Mouse (Mus musculus) kidney, adult 11 months (tissue): ENCODE measurements around the gene Snrpd3.
A peak's percentile ranks its signal among the peaks of the same experiment; 100 is the strongest.

Source experiments
- DNase-seq: peaks from one replicate; pipeline ENCODE4 v3.0.0; 2022

Gene Snrpd3

GRCm38 (mm10) chr10:75570981-75571657 lies 53.8 kb downstream of the Snrpd3 start:
- peak; percentile 86 for DNase-seq

GRCm38 (mm10) chr10:75571937-75572336 lies 54.6 kb downstream of the Snrpd3 start:
- no peak for DNase-seq

- DNase-seq = peak; percentile 91
These were observed 55.8 kb downstream of the Snrpd3 start for GRCm38 (mm10) chr10:75573181-75573580.

GRCm38 (mm10) chr10:75573965-75574364 lies 56.6 kb downstream of the Snrpd3 start:
- no peak for DNase-seq

GRCm38 (mm10) chr10:75579129-75579528 lies 61.8 kb downstream of the Snrpd3 start:
- no peak for DNase-seq

GRCm38 (mm10) chr10:75585876-75586552 lies 68.7 kb downstream of the Snrpd3 start:
- peak; percentile 73 for DNase-seq

- no peak for DNase-seq
These were observed 69.2 kb downstream of the Snrpd3 start for GRCm38 (mm10) chr10:75586553-75586879.
